Mouse (Mus musculus): ENCODE measurements around the gene Cyp2c23. TPM values are rescaled to one million over a fixed set of nuclear protein-coding genes. Genes with fewer than 3 reads are reported as not detected.

Cyp2c23 gene
- polyA plus RNA-seq, 1 experiment from 2014 or later, result 0.09 TPM

- no peak overlapping the region for H3K4me3 ChIP-seq
- H3K27ac ChIP-seq (ENCODE audit: poor library complexity, severe bottlenecking), result no peak overlapping the region
- H3K27me3 ChIP-seq (replicated peaks), result no peaks in the 10 kb centered on the region
- H3K4me2 ChIP-seq, result no peak overlapping the region
- ATAC-seq (ENCODE audit: insufficient number of reproducible peaks, low FRiP score), result no peak
- H3K36me3 ChIP-seq, result no peaks in the 10 kb centered on the region
- WGBS, result 28% methylated on average over 7 of the region's 7 CpGs
- H3K9me3 ChIP-seq (replicated peaks), result no peaks in the 10 kb centered on the region
- peaks cover 24% of the 10 kb centered on the region for H3K4me1 ChIP-seq (replicated peaks)
- no peak overlapping the region for H3K9ac ChIP-seq
These were observed 33.6 kb downstream of the Cyp2c23 start for GRCm38 (mm10) chr19:43995427-43995826.

DNA sequence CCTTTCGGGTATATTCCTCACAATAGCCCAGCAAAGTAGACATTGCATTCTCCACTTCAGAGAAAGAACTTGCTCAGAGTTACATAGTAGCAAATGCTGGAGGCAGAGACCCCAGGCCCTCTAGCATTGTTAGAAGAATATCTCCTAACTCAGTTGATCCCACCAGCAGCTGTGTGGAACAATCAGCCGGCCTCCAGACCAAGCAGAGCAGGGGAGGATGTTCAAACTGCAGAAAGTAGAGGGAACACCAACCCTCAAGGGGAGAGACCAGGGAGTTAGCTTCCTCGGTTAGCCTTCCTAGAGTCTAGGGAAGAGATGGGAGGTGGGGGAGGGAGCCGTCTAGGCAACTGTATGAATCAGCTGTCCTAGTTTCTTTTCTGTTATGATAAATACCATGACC, 36.5 kb downstream of the Cyp2c23 start:
- ATAC-seq (ENCODE audit: insufficient number of reproducible peaks, low FRiP score), result no peak
- no peaks in the 10 kb centered on the region for H3K27me3 ChIP-seq (replicated peaks)
- H3K4me2 ChIP-seq, result no peak overlapping the region
- peaks cover 24% of the 10 kb centered on the region for H3K4me1 ChIP-seq (replicated peaks)
- 52% methylated on average over 4 of the region's 4 CpGs for WGBS
- no peaks in the 10 kb centered on the region for H3K9me3 ChIP-seq (replicated peaks)
- no peak overlapping the region for H3K4me3 ChIP-seq
- no peaks in the 10 kb centered on the region for H3K36me3 ChIP-seq
- no peak overlapping the region for H3K27ac ChIP-seq (ENCODE audit: poor library complexity, severe bottlenecking)
- H3K9ac ChIP-seq, result no peak overlapping the region

DNA sequence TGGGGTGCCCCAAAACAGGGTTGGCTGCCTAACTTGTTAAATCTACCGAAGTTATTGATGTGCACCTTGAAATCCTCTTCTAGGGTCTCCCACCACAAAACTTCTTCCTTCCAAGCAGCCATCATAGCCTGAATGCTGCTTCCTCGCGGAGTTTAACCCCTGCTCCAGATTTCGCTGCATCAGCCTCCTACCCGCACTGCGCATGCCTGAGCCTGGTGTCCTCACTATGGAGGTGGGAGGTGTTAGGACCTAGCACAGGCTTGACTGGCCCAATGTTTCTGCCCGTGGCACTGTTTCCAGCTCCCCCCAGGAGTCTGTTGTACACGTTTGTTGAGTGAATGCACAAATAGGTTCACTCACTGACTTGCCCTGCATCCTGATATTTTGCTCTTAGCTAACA, 38.6 kb downstream of the Cyp2c23 start:
- peaks cover 10% of the 10 kb centered on the region for H3K27me3 ChIP-seq (replicated peaks)
- no peak for ATAC-seq (ENCODE audit: insufficient number of reproducible peaks, low FRiP score)
- no peak overlapping the region for H3K4me3 ChIP-seq
- WGBS, result 76% methylated on average over 8 of the region's 8 CpGs
- H3K27ac ChIP-seq (ENCODE audit: poor library complexity, severe bottlenecking), result no peak overlapping the region
- no peak overlapping the region for H3K4me2 ChIP-seq
- no peak overlapping the region for H3K9ac ChIP-seq
- peaks cover 19% of the 10 kb centered on the region for H3K4me1 ChIP-seq (replicated peaks)
- no peaks in the 10 kb centered on the region for H3K36me3 ChIP-seq
- H3K9me3 ChIP-seq (replicated peaks), result no peaks in the 10 kb centered on the region

DNA sequence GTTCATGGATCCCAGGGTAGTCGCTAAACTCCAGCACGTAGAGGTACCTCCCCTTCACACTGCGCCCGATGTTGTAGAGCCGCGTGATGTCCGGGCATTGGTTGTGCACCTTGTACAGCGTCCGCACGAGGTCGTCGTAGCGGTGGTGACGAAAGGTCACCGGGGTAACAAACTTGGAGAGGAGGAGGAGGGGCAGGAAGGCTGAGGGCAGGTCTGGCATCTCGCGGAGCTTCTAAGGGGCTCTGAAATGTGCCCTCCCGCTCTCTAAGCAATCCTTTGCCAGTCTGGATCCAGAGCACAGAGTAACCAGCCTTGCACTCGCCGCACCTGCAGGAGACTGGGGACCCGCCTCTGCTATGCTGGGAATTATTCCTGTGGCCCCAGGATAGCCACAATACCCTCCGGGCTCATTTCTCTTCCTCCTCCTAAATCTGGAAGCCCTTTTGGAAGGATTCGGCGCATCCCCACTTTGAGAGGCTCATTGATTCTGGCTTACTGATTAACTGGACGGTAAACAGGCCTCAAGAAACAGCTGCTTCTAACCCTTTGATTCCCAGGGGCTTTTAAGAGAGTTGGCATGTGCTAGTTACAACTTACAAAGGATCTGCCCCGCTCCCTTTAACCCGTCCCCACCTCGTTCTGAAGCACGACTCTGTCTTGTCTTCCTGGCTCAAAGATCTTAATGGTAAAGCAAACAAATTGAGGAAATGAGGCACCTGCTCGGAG, 42.8 kb downstream of the Cyp2c23 start, which contains the start of gene Cpn1:
Cpn1 (minus strand) TSS at position 488 of the 726 bp plus-strand sequence.
- Histone ChIP-seq H3K27me3 (replicated peaks) (peaks cover 18% of the 10 kb centered on the region), H3K9me3 (replicated peaks) (no peaks in the 10 kb centered on the region), H3K4me2 (peak within 1 kb of the TSS; percentile 59), H3K4me1 (replicated peaks) (no peaks in the 10 kb centered on the region; the same call in 1 of the 2 replicates), H3K4me3 (peak within 1 kb of the TSS; percentile 31), H3K36me3 (no peaks in the 10 kb centered on the region), H3K9ac (peak within 1 kb of the TSS; percentile 52), H3K27ac (ENCODE audit: poor library complexity, severe bottlenecking) (no peak within 1 kb of the TSS)
- 23% methylated on average over 30 of the region's 30 CpGs for whole genome bisulfite sequencing
- no peak for ATAC-seq (ENCODE audit: insufficient number of reproducible peaks, low FRiP score)

DNA sequence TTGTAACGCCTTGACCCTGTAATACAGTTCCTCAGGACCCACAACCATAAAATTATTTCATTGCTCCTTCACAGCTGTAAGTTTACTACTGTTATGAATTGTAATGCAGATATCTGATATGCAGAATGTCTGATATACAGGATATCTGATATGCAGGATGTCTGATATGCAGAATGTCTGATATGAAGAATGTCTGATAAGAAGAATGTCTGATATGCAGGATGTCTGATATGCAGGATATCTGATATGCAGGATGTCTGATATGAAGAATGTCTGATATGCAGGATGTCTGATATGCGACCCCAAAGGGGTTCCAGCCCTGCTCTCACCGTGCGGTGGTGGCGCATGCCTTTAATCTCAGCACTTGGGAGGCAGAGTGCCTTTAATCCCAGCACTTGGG, 47.0 kb downstream of the Cyp2c23 start:
- 82% methylated on average over 5 of the region's 5 CpGs for WGBS
- Histone ChIP-seq H3K27me3 (replicated peaks) (peaks cover 18% of the 10 kb centered on the region), H3K27ac (ENCODE audit: poor library complexity, severe bottlenecking) (no peak overlapping the region), H3K9ac (no peak overlapping the region), H3K4me1 (replicated peaks) (no peaks in the 10 kb centered on the region; the same call in 1 of the 2 replicates), H3K36me3 (no peaks in the 10 kb centered on the region), H3K4me2 (no peak overlapping the region), H3K9me3 (replicated peaks) (no peaks in the 10 kb centered on the region), H3K4me3 (no peak overlapping the region)
- ATAC-seq (ENCODE audit: insufficient number of reproducible peaks, low FRiP score), result no peak

DNA sequence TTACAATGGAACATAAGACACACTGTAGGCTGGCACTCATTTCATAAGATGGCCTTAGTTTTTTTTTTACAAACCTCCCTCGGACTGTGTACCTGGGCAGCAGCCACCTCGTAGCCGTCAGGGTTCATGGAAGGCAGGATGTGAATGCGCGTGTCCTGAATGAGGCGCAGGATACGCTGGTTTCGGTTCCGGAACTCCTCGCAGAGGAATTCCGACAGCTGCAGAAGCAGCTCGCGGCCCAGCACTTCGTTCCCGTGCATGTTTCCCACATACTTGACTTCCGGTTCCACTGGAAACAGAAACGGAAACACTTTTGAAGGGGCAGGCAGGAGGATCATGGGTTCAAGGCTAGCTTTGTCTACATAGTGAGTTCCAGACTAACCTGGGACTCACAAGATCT, 48.3 kb downstream of the Cyp2c23 start:
- Histone ChIP-seq H3K4me2 (no peak overlapping the region), H3K36me3 (no peaks in the 10 kb centered on the region), H3K4me3 (no peak overlapping the region), H3K27ac (ENCODE audit: poor library complexity, severe bottlenecking) (no peak overlapping the region), H3K9me3 (replicated peaks) (no peaks in the 10 kb centered on the region), H3K27me3 (replicated peaks) (peaks cover 11% of the 10 kb centered on the region), H3K4me1 (replicated peaks) (peaks cover 6% of the 10 kb centered on the region; the same call in 1 of the 2 replicates), H3K9ac (no peak overlapping the region)
- 89% methylated on average over 17 of the region's 17 CpGs for WGBS
- no peak for ATAC-seq (ENCODE audit: insufficient number of reproducible peaks, low FRiP score)

DNA sequence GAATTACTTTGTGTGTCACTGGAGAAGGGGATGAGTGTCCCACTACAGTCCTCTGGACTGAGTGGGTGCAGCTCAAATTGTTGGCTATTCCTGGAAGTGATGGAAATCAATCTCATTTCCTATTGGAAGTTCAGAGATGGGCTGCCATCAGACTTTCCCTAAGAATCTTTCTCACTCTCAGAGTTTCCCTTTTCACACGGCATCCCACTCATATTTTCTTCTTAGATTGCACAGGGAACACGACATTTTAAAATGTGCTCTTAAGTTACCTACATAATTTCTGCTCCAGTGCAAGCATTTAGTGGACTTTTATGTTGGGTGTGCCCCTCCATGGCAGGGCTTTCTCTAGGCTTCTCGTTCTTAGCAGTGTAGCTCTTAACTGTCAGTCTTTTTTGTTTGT, 51.2 kb downstream of the Cyp2c23 start:
- Histone ChIP-seq H3K9ac (no peak overlapping the region), H3K4me3 (no peak overlapping the region), H3K4me1 (replicated peaks) (peaks cover 6% of the 10 kb centered on the region; the same call in 1 of the 2 replicates), H3K27ac (ENCODE audit: poor library complexity, severe bottlenecking) (no peak overlapping the region), H3K27me3 (replicated peaks) (no peaks in the 10 kb centered on the region), H3K36me3 (no peaks in the 10 kb centered on the region), H3K9me3 (replicated peaks) (no peaks in the 10 kb centered on the region), H3K4me2 (no peak overlapping the region)
- 71% methylated on average over 3 of the region's 3 CpGs for WGBS
- no peak for ATAC-seq (ENCODE audit: insufficient number of reproducible peaks, low FRiP score)

DNA sequence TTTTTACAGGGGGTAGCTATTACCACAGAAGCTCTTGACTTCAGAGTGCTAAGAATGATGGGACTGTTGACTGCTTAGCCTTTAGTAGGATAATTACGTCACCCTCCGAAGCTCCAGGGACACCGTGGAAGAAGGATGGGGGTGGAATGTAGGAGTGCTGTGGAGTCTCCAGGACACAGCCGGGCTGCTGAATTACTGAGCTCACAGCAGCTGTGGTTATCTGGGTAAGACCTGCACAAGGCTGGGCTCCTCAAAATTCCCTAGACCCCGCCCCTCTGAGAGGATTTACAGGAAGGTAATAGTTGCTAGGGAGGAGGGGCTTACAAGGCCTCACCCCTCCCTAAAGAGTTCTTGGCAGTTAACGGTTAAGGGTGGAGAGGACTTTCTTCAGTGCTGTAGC, 52.3 kb downstream of the Cyp2c23 start:
- Histone ChIP-seq H3K27me3 (replicated peaks) (no peaks in the 10 kb centered on the region), H3K27ac (ENCODE audit: poor library complexity, severe bottlenecking) (no peak overlapping the region), H3K4me1 (replicated peaks) (peaks cover 6% of the 10 kb centered on the region; the same call in 1 of the 2 replicates), H3K4me2 (no peak overlapping the region), H3K9me3 (replicated peaks) (no peaks in the 10 kb centered on the region), H3K36me3 (no peaks in the 10 kb centered on the region), H3K9ac (no peak overlapping the region), H3K4me3 (no peak overlapping the region)
- no peak for ATAC-seq (ENCODE audit: insufficient number of reproducible peaks, low FRiP score)
- WGBS, result 47% methylated on average over 6 of the region's 6 CpGs

DNA sequence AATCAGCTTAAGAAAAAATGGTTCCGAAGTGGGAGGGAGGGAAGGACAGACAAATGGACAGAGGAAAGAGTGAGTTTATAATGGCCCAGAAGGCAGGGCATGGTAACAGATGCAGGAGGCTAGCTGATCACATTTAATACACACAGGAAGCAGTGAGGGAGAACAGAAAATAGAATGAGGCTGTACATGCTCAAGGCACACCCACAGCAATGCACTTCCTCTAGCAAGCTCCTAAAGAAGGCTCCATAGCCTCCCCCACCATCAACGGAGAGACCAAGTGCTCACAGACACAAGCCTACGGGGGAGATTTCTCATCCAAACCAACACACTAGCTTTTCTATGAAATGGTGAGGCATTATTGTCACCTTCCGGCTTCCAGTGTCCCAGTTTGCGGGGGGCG, 54.8 kb downstream of the Cyp2c23 start:
- H3K27ac ChIP-seq (ENCODE audit: poor library complexity, severe bottlenecking), result no peak overlapping the region
- no peaks in the 10 kb centered on the region for H3K27me3 ChIP-seq (replicated peaks)
- no peak overlapping the region for H3K9ac ChIP-seq
- WGBS, result 84% methylated on average over 6 of the region's 6 CpGs
- H3K4me2 ChIP-seq, result no peak overlapping the region
- no peaks in the 10 kb centered on the region for H3K9me3 ChIP-seq (replicated peaks)
- ATAC-seq (ENCODE audit: insufficient number of reproducible peaks, low FRiP score), result no peak
- no peaks in the 10 kb centered on the region for H3K36me3 ChIP-seq
- no peak overlapping the region for H3K4me3 ChIP-seq
- H3K4me1 ChIP-seq (replicated peaks), result peaks cover 6% of the 10 kb centered on the region; the same call in 1 of the 2 replicates

GRCm38 (mm10) chr19:43973711-43974110, 55.3 kb downstream of the Cyp2c23 start:
- ATAC-seq (ENCODE audit: insufficient number of reproducible peaks, low FRiP score), result no peak
- H3K27ac ChIP-seq (ENCODE audit: poor library complexity, severe bottlenecking), result no peak overlapping the region
- H3K4me2 ChIP-seq, result no peak overlapping the region
- H3K4me3 ChIP-seq, result no peak overlapping the region
- 69% methylated on average over 9 of the region's 9 CpGs for WGBS
- H3K9ac ChIP-seq, result no peak overlapping the region
- no peaks in the 10 kb centered on the region for H3K36me3 ChIP-seq
- H3K4me1 ChIP-seq (replicated peaks), result peaks cover 6% of the 10 kb centered on the region; the same call in 1 of the 2 replicates
- no peaks in the 10 kb centered on the region for H3K27me3 ChIP-seq (replicated peaks)
- no peaks in the 10 kb centered on the region for H3K9me3 ChIP-seq (replicated peaks)

- Histone ChIP-seq H3K27me3 (replicated peaks) (peaks cover 7% of the 10 kb centered on the region; the same call in 1 of the 2 replicates), H3K9ac (no peak overlapping the region), H3K4me3 (no peak overlapping the region), H3K4me2 (no peak overlapping the region), H3K36me3 (no peaks in the 10 kb centered on the region), H3K9me3 (replicated peaks) (no peaks in the 10 kb centered on the region), H3K27ac (ENCODE audit: poor library complexity, severe bottlenecking) (no peak overlapping the region), H3K4me1 (replicated peaks) (peaks cover 6% of the 10 kb centered on the region; the same call in 1 of the 2 replicates)
- no peak for ATAC-seq (ENCODE audit: insufficient number of reproducible peaks, low FRiP score)
- WGBS, result 85% methylated on average over 8 of the region's 8 CpGs
These were observed 56.9 kb downstream of the Cyp2c23 start for GRCm38 (mm10) chr19:43972129-43972528.

All from heart, embryonic 12.5 days (tissue).